Mouse (Mus musculus) limb, embryonic 10.5 days (tissue): ENCODE results near the gene Dctpp1. TPM values are rescaled to one million over a fixed set of nuclear protein-coding genes. Genes with fewer than 3 reads are reported as not detected.

Experiments
- DNase-seq: peaks from one replicate; pipeline ENCODE4 v3.0.0-alpha.2; 2017; ENCODE audit warnings: low spot score
- H3K27ac ChIP-seq: fragments of 300-500 bp; sonication (generic); 2 replicates; pipeline ENCODE4 v1.5.1; 2016; ENCODE audit warnings: mild to moderate bottlenecking
- H3K27me3 ChIP-seq: fragments of 300-500 bp; sonication (generic); 2 replicates; pipeline ENCODE4 v1.6.1; 2016; ENCODE audit warnings: low read depth, mild to moderate bottlenecking; ENCODE audit not compliant: poor library complexity, severe bottlenecking
- H3K36me3 ChIP-seq: fragments of 300-500 bp; sonication (generic); 2 replicates; pipeline ENCODE4 v1.6.1; 2016; ENCODE audit warnings: mild to moderate bottlenecking, moderate library complexity
- H3K4me1 ChIP-seq: fragments of 300-500 bp; sonication (generic); 2 replicates; pipeline ENCODE4 v1.6.1; 2016
- H3K4me3 ChIP-seq: fragments of 300-500 bp; sonication (generic); 2 replicates; pipeline ENCODE4 v1.5.1; 2016; ENCODE audit warnings: mild to moderate bottlenecking, moderate library complexity
- H3K9me3 ChIP-seq: fragments of 300-500 bp; sonication (generic); replicated peaks from 2 replicates; pipeline ENCODE4 v1.6.1; 2016; ENCODE audit warnings: mild to moderate bottlenecking
- WGBS: fragments of 180-500 bp; shearing (Covaris S2); methylation state at CpG from one replicate; pipeline ENCODE4 v1.1.7; 2016; 5-methylcytosine and 5-hydroxymethylcytosine counted together
- polyA plus RNA-seq: library from polyadenylated mRNA; unstranded; fragments of >200 nt; fragmentation: Nextera tagmentation; extraction: Ambion mirVana; gene quantifications from 2 replicates; pipeline ENCODE4 v1.2.1, GENCODE M21; 2016

The Dctpp1 gene
- polyA plus RNA-seq, 1 experiment from 2014 or later: 340 TPM

DNA sequence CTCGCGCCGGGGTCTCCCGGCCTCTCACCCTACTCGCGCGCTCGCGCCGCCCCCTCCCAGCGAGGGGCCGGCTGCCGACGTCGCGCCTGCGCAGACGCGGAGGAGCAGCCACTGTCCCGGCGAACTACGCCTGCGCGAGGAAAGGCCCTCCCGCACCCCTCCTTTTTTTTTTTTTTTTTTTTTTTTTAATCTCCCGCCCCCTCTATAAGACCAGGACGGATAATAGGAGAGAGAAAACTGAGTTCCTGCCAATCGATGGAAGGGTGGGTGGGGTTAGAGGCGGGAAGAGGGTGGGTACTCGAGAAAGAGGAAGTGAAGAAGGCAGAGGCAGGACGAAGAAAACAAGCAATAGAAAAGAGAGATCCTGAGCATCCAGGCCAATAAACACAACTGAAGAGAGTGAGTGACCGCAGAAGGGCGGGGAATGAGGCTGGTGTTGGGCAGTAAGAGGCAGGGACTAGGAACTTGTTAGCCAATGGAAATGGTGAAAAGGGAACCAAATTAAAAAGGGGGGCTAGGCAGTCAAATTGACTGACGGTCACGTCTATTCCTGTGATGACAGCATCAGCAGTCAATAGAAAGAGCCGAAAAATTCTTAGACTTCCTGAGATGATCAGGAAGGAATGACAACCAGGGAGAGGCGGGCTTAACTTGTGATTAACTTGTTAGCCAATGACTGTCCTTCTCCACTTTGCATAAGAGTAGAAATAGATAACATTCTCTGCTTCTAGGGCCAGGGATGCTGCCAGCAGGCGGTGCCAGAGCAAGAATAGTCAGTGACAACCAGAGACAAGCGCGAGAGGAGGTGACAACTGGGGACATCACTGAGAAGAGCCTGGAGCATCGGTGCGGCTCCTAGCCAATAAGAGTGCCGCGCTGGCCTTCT is 51.7 kb downstream of the Dctpp1 start, which contains the start of gene Mylpf:
Gene Mylpf (plus strand): TSS at position 338 of the 886 bp plus-strand sequence.
- peaks cover 13% of the 10 kb centered on the region for H3K27me3 ChIP-seq
- peak; percentile 96 for DNase-seq
- WGBS: 1% methylated on average over 44 of the region's 44 CpGs
- peaks cover 37% of the 10 kb centered on the region for H3K4me1 ChIP-seq
- H3K4me3 ChIP-seq: peak within 1 kb of the TSS; percentile 90
- peaks cover 16% of the 10 kb centered on the region for H3K36me3 ChIP-seq
- no peaks in the 10 kb centered on the region for H3K9me3 ChIP-seq
- H3K27ac ChIP-seq: peak within 1 kb of the TSS; percentile 96

DNA sequence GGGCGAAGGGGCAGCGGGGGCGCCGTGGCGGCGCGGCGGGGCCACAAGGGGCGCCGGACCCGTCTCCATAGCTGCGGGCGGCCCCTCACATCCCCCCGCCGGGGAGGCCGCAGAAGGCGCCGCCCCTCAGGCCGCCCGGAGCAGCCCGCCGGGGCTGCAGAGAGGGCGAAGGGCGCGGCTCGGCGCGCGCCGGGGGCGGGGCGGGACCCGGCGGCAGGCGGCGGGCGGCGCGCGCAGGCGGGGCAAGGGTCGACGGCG is 52.3 kb downstream of the Dctpp1 start, which contains the start of gene Tbc1d10b:
Gene Tbc1d10b (minus strand): TSS at position 174 of the 258 bp plus-strand sequence.
- H3K4me3 ChIP-seq: peak within 1 kb of the TSS; percentile 90
- peaks cover 35% of the 10 kb centered on the region for H3K4me1 ChIP-seq
- H3K27ac ChIP-seq: peak within 1 kb of the TSS; percentile 96
- DNase-seq: no peak
- H3K9me3 ChIP-seq: no peaks in the 10 kb centered on the region
- H3K36me3 ChIP-seq: peaks cover 22% of the 10 kb centered on the region
- peaks cover 9% of the 10 kb centered on the region; the same call in 1 of the 2 replicates for H3K27me3 ChIP-seq
- under 1% methylated on average over 42 of the region's 44 CpGs for WGBS

DNA sequence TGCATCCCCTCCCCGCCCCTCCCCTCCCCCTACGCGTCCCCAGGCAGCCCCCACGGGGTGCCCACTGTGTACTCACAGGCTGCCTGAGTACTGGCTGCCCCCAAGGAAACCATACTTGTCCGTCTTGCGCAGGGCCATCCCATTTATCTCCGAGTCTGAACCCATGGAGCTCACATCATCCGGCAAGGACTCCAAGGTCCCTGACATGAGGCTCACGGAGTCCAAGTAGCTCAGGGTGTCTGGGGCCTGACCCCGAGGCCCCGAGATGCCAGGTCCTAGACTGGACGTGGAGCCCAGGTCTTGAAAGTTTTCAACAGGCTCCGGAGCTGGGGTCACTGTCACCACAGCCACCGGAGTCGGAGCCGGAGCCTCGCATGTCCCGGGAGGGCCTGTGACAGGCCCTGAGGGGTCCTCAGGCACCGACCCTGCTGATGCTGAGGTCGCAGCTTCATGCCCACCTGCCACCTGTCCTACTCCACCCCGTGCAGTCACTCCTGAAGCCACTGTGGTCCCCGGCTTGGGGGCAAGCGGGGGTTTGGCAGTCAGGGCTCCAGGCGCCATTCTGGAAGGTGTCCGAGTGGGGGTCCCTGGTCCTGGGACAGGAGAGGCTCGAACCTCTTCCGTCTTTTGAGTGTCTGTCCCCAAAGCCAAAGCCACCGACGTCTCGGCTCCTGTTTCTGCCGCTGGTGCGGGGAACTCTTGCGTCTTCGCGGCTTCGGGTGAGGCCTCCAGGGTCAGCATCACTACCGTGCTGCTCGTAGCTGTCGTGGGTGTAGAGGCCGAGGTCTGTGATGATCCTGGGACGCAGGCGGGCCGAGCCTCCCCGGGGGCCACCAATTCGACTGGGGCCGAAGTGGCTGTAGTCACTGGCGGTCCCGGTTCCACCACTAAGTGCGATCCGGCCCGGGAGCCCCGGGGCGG is 52.9 kb downstream of the Dctpp1 start:
- peak overlapping the region; percentile 90 for H3K4me3 ChIP-seq
- H3K4me1 ChIP-seq: peaks cover 35% of the 10 kb centered on the region
- WGBS: under 1% methylated on average over 53 of the region's 53 CpGs
- peak overlapping the region; percentile 96 for H3K27ac ChIP-seq
- peaks cover 3% of the 10 kb centered on the region; the same call in 1 of the 2 replicates for H3K27me3 ChIP-seq
- no peak for DNase-seq
- H3K9me3 ChIP-seq: no peaks in the 10 kb centered on the region
- peaks cover 28% of the 10 kb centered on the region for H3K36me3 ChIP-seq

Other genes starting within 250 kb of the Dctpp1 start
- 3.3 and 4.0 TPM in 2 replicates for gene Mvp, start 246.1 kb downstream of the Dctpp1 start, polyA plus RNA-seq
- gene Pagr1b, start 244.2 kb downstream of the Dctpp1 start, polyA plus RNA-seq: 0.90 TPM in 1 of 2 replicates, not detected in the other
- gene Pagr1a, start 243.4 kb downstream of the Dctpp1 start, polyA plus RNA-seq: 88.5 and 95.0 TPM in 2 replicates
- gene Gm42742, start 239.6 kb downstream of the Dctpp1 start, polyA plus RNA-seq: 30.8 and 44.7 TPM in 2 replicates
- 2.9 and 4.4 TPM in 2 replicates for gene Prrt2, start 239.5 kb downstream of the Dctpp1 start, polyA plus RNA-seq
- 86.0 and 88.1 TPM in 2 replicates for gene Maz, start 233.7 kb downstream of the Dctpp1 start, polyA plus RNA-seq
- 215 and 219 TPM in 2 replicates for gene Kif22, start 218.2 kb downstream of the Dctpp1 start, polyA plus RNA-seq
- gene Zg16, start 173.4 kb downstream of the Dctpp1 start, polyA plus RNA-seq: not detected in 2 replicates
- 0.36 and 0.86 TPM in 2 replicates for gene AI467606, start 169.3 kb downstream of the Dctpp1 start, polyA plus RNA-seq
- 1.7 TPM in 2 replicates for gene Qprt, start 138.5 kb downstream of the Dctpp1 start, polyA plus RNA-seq
- 0.09 and 0.18 TPM in 2 replicates for gene Spn, start 122.9 kb downstream of the Dctpp1 start, polyA plus RNA-seq
- 85.9 and 94.0 TPM in 2 replicates for gene Cd2bp2, start 64.7 kb downstream of the Dctpp1 start, polyA plus RNA-seq
- 32.1 and 34.8 TPM in 2 replicates for gene Tbc1d10b, start 52.2 kb downstream of the Dctpp1 start, polyA plus RNA-seq
- 8.8 and 13.1 TPM in 2 replicates for gene Mylpf, start 51.8 kb downstream of the Dctpp1 start, polyA plus RNA-seq
- gene Zfp553, start 27.6 kb downstream of the Dctpp1 start, polyA plus RNA-seq: 74.2 and 74.9 TPM in 2 replicates
- gene Sept1, start 27.6 kb downstream of the Dctpp1 start, polyA plus RNA-seq: 27.0 and 29.9 TPM in 2 replicates
- 70.6 and 73.6 TPM in 2 replicates for gene Zfp771, start 16.4 kb downstream of the Dctpp1 start, polyA plus RNA-seq
- 89.7 and 93.9 TPM in 2 replicates for gene Sephs2, start 13.3 kb upstream of the Dctpp1 start, polyA plus RNA-seq
- 0.46 and 0.69 TPM in 2 replicates for gene Itgal, start 35.6 kb upstream of the Dctpp1 start, polyA plus RNA-seq
- gene Zfp768, start 84.9 kb upstream of the Dctpp1 start, polyA plus RNA-seq: 23.1 and 23.8 TPM in 2 replicates
- 7.9 and 9.5 TPM in 2 replicates for gene Zfp747, start 115.3 kb upstream of the Dctpp1 start, polyA plus RNA-seq
- 5.2 and 7.2 TPM in 2 replicates for gene 9130019O22Rik, start 126.5 kb upstream of the Dctpp1 start, polyA plus RNA-seq
- 5.7 and 7.0 TPM in 2 replicates for gene E430018J23Rik, start 132.9 kb upstream of the Dctpp1 start, polyA plus RNA-seq
- gene Zfp764, start 146.1 kb upstream of the Dctpp1 start, polyA plus RNA-seq: 6.2 and 7.9 TPM in 2 replicates
- gene Zfp688, start 161.4 kb upstream of the Dctpp1 start, polyA plus RNA-seq: 29.5 and 37.0 TPM in 2 replicates
- 14.2 and 14.5 TPM in 2 replicates for gene Zfp689, start 188.4 kb upstream of the Dctpp1 start, polyA plus RNA-seq
- gene Prr14, start 198.9 kb upstream of the Dctpp1 start, polyA plus RNA-seq: 41.0 and 46.9 TPM in 2 replicates
- 11.4 and 12.5 TPM in 2 replicates for gene Fbrs, start 218.5 kb upstream of the Dctpp1 start, polyA plus RNA-seq